In genomic region chr5:65956144-65957008, GRCm38 (mm10) we compare ENCODE assay signal across 8 mouse cellular contexts. TPM values are rescaled to one million over a fixed set of nuclear protein-coding genes. Genes with fewer than 3 reads are reported as not detected.
A peak's percentile ranks its signal among the peaks of the same experiment; 100 is the strongest.
DNase-seq lines count a peak whose midpoint lies in the region; ATAC-seq and TF ChIP-seq lines count a peak whose summit lies in the region.

No protein-coding gene starts in this region.

- no peaks in the 10 kb centered on the region for H3K4me1 ChIP-seq in kidney, adult 2 months (ENCODE audit: control insufficient read depth, insufficient read depth, low read length)
- H3K4me1 ChIP-seq in cortical plate, adult 2 months (ENCODE audit: control insufficient read depth, insufficient read depth, low read length) = peaks cover 2% of the 10 kb centered on the region; the same call in 1 of the 2 replicates
- peaks cover 13% of the 10 kb centered on the region for H3K4me1 ChIP-seq in hindbrain, embryonic 16.5 days (ENCODE audit: control insufficient read depth, insufficient read depth, low read depth, low read length)
- H3K4me1 ChIP-seq in midbrain, embryonic 14.5 days (ENCODE audit: control insufficient read depth, insufficient read depth, low read length) = peaks cover 9% of the 10 kb centered on the region; the same call in 1 of the 2 replicates

- DNase-seq in kidney, adult 2 months = no peak
- DNase-seq in kidney, adult 18-20 months = no peak
- DNase-seq in midbrain, embryonic 14.5 days = no peak
- DNase-seq in c-Kit-positive CD71-positive TER-119-positive erythroid progenitor cells, embryonic 14.5 days (ENCODE audit: low spot score) = no peak
- no peak for DNase-seq in adrenal gland, postnatal 25 days
- no peak for DNase-seq in layer of hippocampus, postnatal 14 days (ENCODE audit: low spot score in 2 of 2)

- no peaks in the 10 kb centered on the region for H3K27me3 ChIP-seq in kidney, adult 2 months (replicated peaks; ENCODE audit: control insufficient read depth, insufficient read depth, low read length)
- H3K27me3 ChIP-seq in hindbrain, embryonic 16.5 days (replicated peaks; ENCODE audit: control insufficient read depth, insufficient read depth, low read length) = no peaks in the 10 kb centered on the region
- no peaks in the 10 kb centered on the region for H3K27me3 ChIP-seq in midbrain, embryonic 14.5 days (ENCODE audit: control insufficient read depth, insufficient read depth, low read length)

- no peak for TF ChIP-seq POLR2A in kidney, adult 2 months (IDR thresholded peaks at IDR 0.05; ENCODE audit: low read depth, low read length)
- TF ChIP-seq POLR2A in cortical plate, adult 2 months (IDR thresholded peaks at IDR 0.05; ENCODE audit: extremely low read depth, insufficient read depth, low read length) = no peak

- TF ChIP-seq CTCF in kidney, adult 2 months (conservative IDR thresholded peaks at IDR 0.05; ENCODE audit: insufficient read depth, insufficient read length, low read depth, low read length) = no peak
- TF ChIP-seq CTCF in cortical plate, adult 2 months (IDR thresholded peaks at IDR 0.05; ENCODE audit: extremely low read depth, insufficient read depth, low read length) = no peak

- peak overlapping the region; percentile 53 for H3K4me3 ChIP-seq in kidney, adult 2 months (ENCODE audit: insufficient read depth, low read depth, low read length)
- peak overlapping the region; percentile 29 for H3K4me3 ChIP-seq in cortical plate, adult 2 months (ENCODE audit: insufficient read depth, low read length)
- peak overlapping the region; percentile 37 for H3K4me3 ChIP-seq in hindbrain, embryonic 16.5 days (ENCODE audit: low read length)
- peak overlapping the region; percentile 15; the same call in 1 of the 2 replicates for H3K4me3 ChIP-seq in midbrain, embryonic 14.5 days (replicated peaks; ENCODE audit: low read depth, low read length)

- H3K9ac ChIP-seq in hindbrain, embryonic 16.5 days (ENCODE audit: low read depth, low read length) = no peak overlapping the region
- H3K9ac ChIP-seq in midbrain, embryonic 14.5 days (replicated peaks; ENCODE audit: low read length) = no peak overlapping the region

- H3K9me3 ChIP-seq in hindbrain, embryonic 16.5 days (ENCODE audit: control insufficient read depth, low read length) = no peaks in the 10 kb centered on the region
- no peaks in the 10 kb centered on the region for H3K9me3 ChIP-seq in midbrain, embryonic 14.5 days (ENCODE audit: control insufficient read depth, low read length)

- peak overlapping the region; percentile 63 for H3K4me2 ChIP-seq in hindbrain, embryonic 16.5 days (ENCODE audit: low read length)
- peak overlapping the region; percentile 47 for H3K4me2 ChIP-seq in midbrain, embryonic 14.5 days (ENCODE audit: low read length)

- no peaks in the 10 kb centered on the region for H3K36me3 ChIP-seq in kidney, adult 2 months (ENCODE audit: control insufficient read depth, insufficient read depth, low read length)
- no peaks in the 10 kb centered on the region for H3K36me3 ChIP-seq in hindbrain, embryonic 16.5 days (ENCODE audit: control insufficient read depth, insufficient read depth, low read length)
- H3K36me3 ChIP-seq in midbrain, embryonic 14.5 days (ENCODE audit: control insufficient read depth, insufficient read depth, low read length) = no peaks in the 10 kb centered on the region

- H3K27ac ChIP-seq in kidney, adult 2 months (ENCODE audit: insufficient read depth, low read depth, low read length) = no peak overlapping the region
- H3K27ac ChIP-seq in cortical plate, adult 2 months (ENCODE audit: insufficient read depth, low read length) = no peak overlapping the region
- no peak overlapping the region for H3K27ac ChIP-seq in hindbrain, embryonic 16.5 days (ENCODE audit: low read depth, low read length)
- H3K27ac ChIP-seq in midbrain, embryonic 14.5 days (replicated peaks; ENCODE audit: low read depth, low read length) = no peak overlapping the region

- WGBS in kidney, adult 2 months = 82% methylated on average over 9 of the region's 9 CpGs
- 77% methylated on average over 9 of the region's 9 CpGs for WGBS in hindbrain, embryonic 16.5 days
- WGBS in midbrain, embryonic 14.5 days = 76% methylated on average over 9 of the region's 9 CpGs

- ATAC-seq in hindbrain, embryonic 16.5 days = no peak
- no peak for ATAC-seq in midbrain, embryonic 14.5 days (ENCODE audit: low FRiP score, low TSS enrichment)

RNA-seq across cellular contexts. Expression of gene Chrna9, which starts 21.7 kb away (rescaled TPM):
- polyA plus RNA-seq in kidney, adult 2 months (2012; rRNA removed) = not detected in 2 replicates
- not detected in 2 replicates for polyA plus RNA-seq in cortical plate, adult 2 months (2012; rRNA removed)
- polyA plus RNA-seq in hindbrain, embryonic 16.5 days (2015; fragmentation: Nextera tagmentation; extraction: Ambion mirVana) = not detected in 2 replicates
- not detected in 2 replicates for polyA plus RNA-seq in midbrain, embryonic 14.5 days (2014; fragmentation: Nextera tagmentation; extraction: Ambion mirVana)
- not detected in 2 replicates for total RNA-seq in adrenal gland, postnatal 25 days (2021)
- total RNA-seq in layer of hippocampus, postnatal 14 days (2021) = not detected

RNA-seq across cellular contexts. Expression of gene 9130230L23Rik, which starts 47.7 kb away (rescaled TPM):
- polyA plus RNA-seq in kidney, adult 2 months (2012; rRNA removed) = 0.22 and 0.26 TPM in 2 replicates
- 0.06 TPM in 1 of 2 replicates, not detected in the other for polyA plus RNA-seq in cortical plate, adult 2 months (2012; rRNA removed)
- 0.12 and 0.14 TPM in 2 replicates for polyA plus RNA-seq in hindbrain, embryonic 16.5 days (2015; fragmentation: Nextera tagmentation; extraction: Ambion mirVana)
- polyA plus RNA-seq in midbrain, embryonic 14.5 days (2014; fragmentation: Nextera tagmentation; extraction: Ambion mirVana) = not detected in 2 replicates
- total RNA-seq in adrenal gland, postnatal 25 days (2021) = 0.79 and 1.00 TPM in 2 replicates
- under 1 TPM in 1 of 2 experiments, not detected in 1; 0.23 TPM for total RNA-seq in layer of hippocampus, postnatal 14 days (2021)
